Mouse (Mus musculus) forebrain, postnatal 0 days (tissue): Measurements from ENCODE around the gene Tceanc2. TPM values are rescaled to one million over a fixed set of nuclear protein-coding genes. Genes with fewer than 3 reads are reported as not detected.
A peak's percentile ranks its signal among the peaks of the same experiment; 100 is the strongest.

Experiments
- ATAC-seq: fragments of 200-750 bp; cut with Nextera tagmentation; 2 replicates; pipeline ENCODE4 v1.8.0; 2017; ENCODE audit warnings: mild to moderate bottlenecking, moderate library complexity
- DNase-seq: peaks from one replicate; pipeline ENCODE4 v3.0.0-alpha.2; 2015
- H3K27ac ChIP-seq: fragments of 300-500 bp; sonication (generic); 2 replicates; pipeline ENCODE4 v1.5.1; 2014; ENCODE audit warnings: low read depth, mild to moderate bottlenecking, antibody characterized with exemption, low read length, moderate library complexity, mixed read lengths
- H3K27me3 ChIP-seq: fragments of 300-500 bp; sonication (generic); 2 replicates; pipeline ENCODE4 v1.6.1; 2014; ENCODE audit warnings: mild to moderate bottlenecking, low read length, mixed read lengths; ENCODE audit not compliant: insufficient read depth
- H3K36me3 ChIP-seq: fragments of 300-500 bp; sonication (generic); 2 replicates; pipeline ENCODE4 v1.6.1; 2014; ENCODE audit warnings: mild to moderate bottlenecking, moderate library complexity; ENCODE audit not compliant: insufficient read depth
- H3K4me1 ChIP-seq: fragments of 300-500 bp; sonication (generic); 2 replicates; pipeline ENCODE4 v1.6.1; 2014; ENCODE audit warnings: antibody characterized with exemption; ENCODE audit not compliant: insufficient read depth
- H3K4me2 ChIP-seq: fragments of 300-500 bp; sonication (generic); 2 replicates; pipeline ENCODE4 v1.6.1; 2014; ENCODE audit warnings: low read depth, mild to moderate bottlenecking, moderate library complexity
- H3K4me3 ChIP-seq: fragments of 300-500 bp; sonication (generic); 2 replicates; pipeline ENCODE4 v1.5.1; 2014; ENCODE audit warnings: low read depth, low read length, mixed read lengths
- H3K9ac ChIP-seq: fragments of 300-500 bp; sonication (generic); 2 replicates; pipeline ENCODE4 v1.6.1; 2014; ENCODE audit warnings: mild to moderate bottlenecking
- H3K9me3 ChIP-seq: fragments of 300-500 bp; sonication (generic); 2 replicates; pipeline ENCODE4 v1.6.1; 2016; ENCODE audit warnings: low read length
- CTCF ChIP-seq: sonication (generic); IDR thresholded peaks from 2 replicates; pipeline ENCODE4 v1.5.1; 2016; ENCODE audit warnings: antibody characterized with exemption, control low read depth, low read depth
- WGBS: fragments of 180-500 bp; shearing (Covaris S2); extraction: QIAGEN DNeasy Blood & Tissue Kit; methylation state at CpG from one replicate; pipeline ENCODE4 v1.1.7; 2014; 5-methylcytosine and 5-hydroxymethylcytosine counted together
- polyA plus RNA-seq: library from polyadenylated mRNA; unstranded; fragments of >200 nt; fragmentation: Nextera tagmentation; extraction: Ambion mirVana; gene quantifications from 2 replicates; pipeline ENCODE4 v1.2.1, GENCODE M21; 2015
- total RNA-seq: library from RNA; depleted of rRNA; stranded (reverse); fragments of >200 nt; gene quantifications from 2 replicates; pipeline ENCODE4 v1.2.3, GENCODE M21; 2014; rRNA removed

The Tceanc2 gene
- total and polyA plus RNA-seq, 2 experiments from 2014 or later, result 22.3 to 35.4 TPM

GRCm38 (mm10) chr4:107084343-107084742 is 94.6 kb downstream of the Tceanc2 start:
- Histone ChIP-seq H3K4me2 (no peak overlapping the region), H3K9ac (no peak overlapping the region), H3K4me1 (peaks cover 16% of the 10 kb centered on the region), H3K27me3 (no peaks in the 10 kb centered on the region), H3K4me3 (no peak overlapping the region), H3K27ac (peak overlapping the region; percentile 77), H3K9me3 (no peaks in the 10 kb centered on the region), H3K36me3 (no peaks in the 10 kb centered on the region)
- 8% methylated on average over 1 of the region's 1 CpGs for WGBS
- DNase-seq, result no peak
- no peak for TF ChIP-seq CTCF
- ATAC-seq, result peak; percentile 46

Other genes starting within 250 kb of the Tceanc2 start
- 43.8 and 48.5 TPM in 2 replicates for gene Mrpl37, start 112.2 kb downstream of the Tceanc2 start, total RNA-seq
- 73.3 and 80.4 TPM in 2 replicates for gene Mrpl37, start 112.2 kb downstream of the Tceanc2 start, polyA plus RNA-seq
- 2.8 and 4.6 TPM in 2 replicates for gene Cyb5rl, start 112.1 kb downstream of the Tceanc2 start, total RNA-seq
- 4.0 and 4.5 TPM in 2 replicates for gene Cyb5rl, start 112.1 kb downstream of the Tceanc2 start, polyA plus RNA-seq
- gene Cdcp2, start 82.2 kb downstream of the Tceanc2 start, total RNA-seq, result not detected in 2 replicates
- 0.09 TPM in 1 of 2 replicates, not detected in the other for gene Cdcp2, start 82.2 kb downstream of the Tceanc2 start, polyA plus RNA-seq
- gene Tmem59, start 717 bp downstream of the Tceanc2 start, total RNA-seq, result 126 and 134 TPM in 2 replicates
- 361 and 363 TPM in 2 replicates for gene Tmem59, start 717 bp downstream of the Tceanc2 start, polyA plus RNA-seq
- 0.69 TPM in 1 of 2 replicates, not detected in the other for gene Ldlrad1, start 30.1 kb upstream of the Tceanc2 start, total RNA-seq
- gene Ldlrad1, start 30.1 kb upstream of the Tceanc2 start, polyA plus RNA-seq, result not detected in 2 replicates
- 12.4 and 14.7 TPM in 2 replicates for gene Lrrc42, start 74.4 kb upstream of the Tceanc2 start, total RNA-seq
- gene Lrrc42, start 74.4 kb upstream of the Tceanc2 start, polyA plus RNA-seq, result 27.9 and 36.4 TPM in 2 replicates
- gene Hspb11, start 74.5 kb upstream of the Tceanc2 start, total RNA-seq, result 17.9 and 20.4 TPM in 2 replicates
- gene Hspb11, start 74.5 kb upstream of the Tceanc2 start, polyA plus RNA-seq, result 40.5 and 43.8 TPM in 2 replicates
- not detected in 2 replicates for gene Dio1, start 128.1 kb upstream of the Tceanc2 start, total RNA-seq
- gene Dio1, start 128.1 kb upstream of the Tceanc2 start, polyA plus RNA-seq, result not detected in 2 replicates
- gene Yipf1, start 135.2 kb upstream of the Tceanc2 start, total RNA-seq, result 47.6 and 65.3 TPM in 2 replicates
- gene Yipf1, start 135.2 kb upstream of the Tceanc2 start, polyA plus RNA-seq, result 60.2 and 61.5 TPM in 2 replicates
- gene Ndc1, start 188.7 kb upstream of the Tceanc2 start, total RNA-seq, result 23.6 and 30.4 TPM in 2 replicates
- 14.3 and 18.7 TPM in 2 replicates for gene Ndc1, start 188.7 kb upstream of the Tceanc2 start, polyA plus RNA-seq